Mouse (Mus musculus): Measurements from ENCODE around the gene 1700003F12Rik.

DNA sequence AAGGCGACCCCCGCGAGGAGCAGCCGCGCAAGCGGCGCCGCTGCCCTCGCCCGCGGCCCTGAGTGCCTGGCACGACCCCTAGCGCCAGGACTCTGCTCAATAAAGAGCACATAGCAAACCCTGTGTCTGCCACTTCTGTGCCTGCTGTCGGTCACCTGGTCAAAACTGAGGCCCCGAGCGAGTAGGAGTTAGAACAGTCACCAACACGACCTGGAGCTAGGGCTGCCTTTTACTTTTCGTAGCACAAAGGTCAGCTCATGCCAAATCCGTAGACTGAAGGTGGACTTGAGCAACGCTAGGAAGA, 3.0 kb downstream of the 1700003F12Rik start:
- TF ChIP-seq CTCF (conservative IDR thresholded peaks at IDR 0.05; ENCODE audit: low read length) (no peak), POU5F1 (IDR thresholded peaks at IDR 0.05; ENCODE audit: borderline replicate concordance, low read length) (no peak)
